Mouse (Mus musculus): ENCODE measurements around the gene Mark2.

GRCm38 (mm10) chr19:7386042-7386441 lies 44.4 kb upstream of the Mark2 start:
- TF ChIP-seq POLR2A (IDR thresholded peaks at IDR 0.05; ENCODE audit: low read depth, low read length) (no peak), CTCF (IDR thresholded peaks at IDR 0.05; ENCODE audit: borderline replicate concordance, insufficient read depth, low read length) (no peak)

All from embryonic fibroblast, embryonic 13.5 days (primary cell).